Mouse (Mus musculus) stomach, embryonic 15.5 days (tissue): Measurements from ENCODE around the gene Ube2l3. TPM values are rescaled to one million over a fixed set of nuclear protein-coding genes. Genes with fewer than 3 reads are reported as not detected.

ENCODE experiments used
- ATAC-seq: fragments of 200-750 bp; cut with Nextera tagmentation; 2 replicates; pipeline ENCODE4 v1.8.0; 2017; ENCODE audit warnings: low read depth, moderate number of reproducible peaks, moderate TSS enrichment; ENCODE audit not compliant: insufficient read depth, low FRiP score
- H3K27ac ChIP-seq: fragments of 300-500 bp; sonication (generic); 2 replicates; pipeline ENCODE4 v1.5.1; 2015; ENCODE audit warnings: mild to moderate bottlenecking, inconsistent platforms
- H3K27me3 ChIP-seq: fragments of 300-500 bp; sonication (generic); replicated peaks from 2 replicates; pipeline ENCODE4 v1.6.1; 2015; ENCODE audit warnings: inconsistent platforms
- H3K36me3 ChIP-seq: fragments of 300-500 bp; sonication (generic); 2 replicates; pipeline ENCODE4 v1.6.1; 2015; ENCODE audit warnings: inconsistent platforms
- H3K4me1 ChIP-seq: fragments of 300-500 bp; sonication (generic); 2 replicates; pipeline ENCODE4 v1.6.1; 2015; ENCODE audit warnings: inconsistent platforms
- H3K4me2 ChIP-seq: fragments of 300-500 bp; sonication (generic); 2 replicates; pipeline ENCODE4 v1.6.1; 2015; ENCODE audit warnings: mild to moderate bottlenecking, inconsistent platforms
- H3K4me3 ChIP-seq: fragments of 300-500 bp; sonication (generic); replicated peaks from 2 replicates; pipeline ENCODE4 v1.5.1; 2015; ENCODE audit warnings: inconsistent platforms
- H3K9ac ChIP-seq: fragments of 300-500 bp; sonication (generic); 2 replicates; pipeline ENCODE4 v1.6.1; 2015; ENCODE audit warnings: inconsistent platforms
- H3K9me3 ChIP-seq: fragments of 300-500 bp; sonication (generic); 2 replicates; pipeline ENCODE4 v1.6.1; 2016; ENCODE audit warnings: inconsistent platforms
- WGBS: fragments of 180-500 bp; shearing (Covaris S2); methylation state at CpG from one replicate; pipeline ENCODE4 v1.1.7; 2015; 5-methylcytosine and 5-hydroxymethylcytosine counted together
- polyA plus RNA-seq: library from polyadenylated mRNA; unstranded; fragments of >200 nt; fragmentation: Nextera tagmentation; extraction: Ambion mirVana; gene quantifications from 2 replicates; pipeline ENCODE4 v1.2.1, GENCODE M21; 2015

The Ube2l3 gene
- polyA plus RNA-seq, 1 experiment from 2014 or later: 314 TPM

GRCm38 (mm10) chr16:17204990-17205389 is 2.5 kb upstream of the Ube2l3 start:
- H3K27ac ChIP-seq: no peak overlapping the region
- H3K9ac ChIP-seq: no peak overlapping the region
- no peak for ATAC-seq
- WGBS: 6% methylated on average over 6 of the region's 6 CpGs
- no peak overlapping the region for H3K4me3 ChIP-seq
- no peaks in the 10 kb centered on the region for H3K9me3 ChIP-seq
- no peak overlapping the region for H3K4me2 ChIP-seq
- peaks cover 6% of the 10 kb centered on the region; the same call in 1 of the 2 replicates for H3K27me3 ChIP-seq
- H3K4me1 ChIP-seq: peaks cover 22% of the 10 kb centered on the region
- H3K36me3 ChIP-seq: no peaks in the 10 kb centered on the region

- WGBS: 43% methylated on average over 2 of the region's 2 CpGs
- Histone ChIP-seq H3K36me3 (no peaks in the 10 kb centered on the region), H3K27me3 (no peaks in the 10 kb centered on the region), H3K9ac (no peak overlapping the region), H3K4me1 (0 out of 2 replicates have a peak, but pooled peaks cover 14% of the 10 kb centered on the region), H3K4me2 (no peak overlapping the region), H3K9me3 (no peaks in the 10 kb centered on the region), H3K27ac (peak overlapping the region; percentile 41; the same call in 1 of the 2 replicates), H3K4me3 (0 out of 2 replicates have a peak overlapping the region, but pooled peaks have one; percentile 99)
- peak; percentile 52 for ATAC-seq
These were observed 472 bp downstream of the Ube2l3 start for GRCm38 (mm10) chr16:17201977-17202376.

GRCm38 (mm10) chr16:17200953-17201707 is 1.3 kb downstream of the Ube2l3 start:
- Histone ChIP-seq H3K36me3 (no peaks in the 10 kb centered on the region), H3K9ac (peak overlapping the region; percentile 95), H3K27me3 (no peaks in the 10 kb centered on the region), H3K27ac (peak overlapping the region; percentile 79), H3K4me3 (peak overlapping the region; percentile 99), H3K4me1 (0 out of 2 replicates have a peak, but pooled peaks cover 14% of the 10 kb centered on the region), H3K4me2 (peak overlapping the region; percentile 65), H3K9me3 (no peaks in the 10 kb centered on the region)
- under 1% methylated on average over 72 of the region's 72 CpGs for WGBS
- ATAC-seq: peak; percentile 84

GRCm38 (mm10) chr16:17200121-17200952 is 2.1 kb downstream of the Ube2l3 start:
- WGBS: 3% methylated on average over 24 of the region's 24 CpGs
- Histone ChIP-seq H3K9me3 (no peaks in the 10 kb centered on the region), H3K27ac (peak overlapping the region; percentile 79), H3K36me3 (no peaks in the 10 kb centered on the region), H3K4me3 (peak overlapping the region; percentile 99), H3K4me1 (0 out of 2 replicates have a peak, but pooled peaks cover 14% of the 10 kb centered on the region), H3K9ac (peak overlapping the region; percentile 95), H3K27me3 (no peaks in the 10 kb centered on the region), H3K4me2 (peak overlapping the region; percentile 65)
- ATAC-seq: no peak

GRCm38 (mm10) chr16:17193823-17194222 is 8.6 kb downstream of the Ube2l3 start:
- no peaks in the 10 kb centered on the region for H3K27me3 ChIP-seq
- no peak overlapping the region for H3K27ac ChIP-seq
- no peaks in the 10 kb centered on the region for H3K4me1 ChIP-seq
- 93% methylated on average over 4 of the region's 4 CpGs for WGBS
- no peaks in the 10 kb centered on the region for H3K9me3 ChIP-seq
- no peak for ATAC-seq
- H3K9ac ChIP-seq: no peak overlapping the region
- H3K4me2 ChIP-seq: no peak overlapping the region
- no peaks in the 10 kb centered on the region for H3K36me3 ChIP-seq
- H3K4me3 ChIP-seq: no peak overlapping the region

GRCm38 (mm10) chr16:17185475-17185874 is 17.0 kb downstream of the Ube2l3 start:
- Histone ChIP-seq H3K4me2 (no peak overlapping the region), H3K9ac (no peak overlapping the region), H3K36me3 (peaks cover 6% of the 10 kb centered on the region; the same call in 1 of the 2 replicates), H3K4me3 (no peak overlapping the region), H3K27ac (no peak overlapping the region), H3K9me3 (no peaks in the 10 kb centered on the region), H3K27me3 (no peaks in the 10 kb centered on the region), H3K4me1 (no peaks in the 10 kb centered on the region)
- no peak for ATAC-seq

GRCm38 (mm10) chr16:17183003-17183402 is 19.4 kb downstream of the Ube2l3 start:
- Histone ChIP-seq H3K4me3 (no peak overlapping the region), H3K4me2 (no peak overlapping the region), H3K27me3 (no peaks in the 10 kb centered on the region), H3K9me3 (no peaks in the 10 kb centered on the region), H3K4me1 (no peaks in the 10 kb centered on the region), H3K27ac (no peak overlapping the region), H3K9ac (no peak overlapping the region), H3K36me3 (peaks cover 6% of the 10 kb centered on the region; the same call in 1 of the 2 replicates)
- no peak for ATAC-seq
- WGBS: 77% methylated on average over 3 of the region's 3 CpGs

GRCm38 (mm10) chr16:17182136-17182535 is 20.3 kb downstream of the Ube2l3 start:
- Histone ChIP-seq H3K9ac (no peak overlapping the region), H3K36me3 (peaks cover 6% of the 10 kb centered on the region; the same call in 1 of the 2 replicates), H3K27me3 (no peaks in the 10 kb centered on the region), H3K4me1 (no peaks in the 10 kb centered on the region), H3K4me3 (no peak overlapping the region), H3K27ac (no peak overlapping the region), H3K9me3 (no peaks in the 10 kb centered on the region), H3K4me2 (no peak overlapping the region)
- ATAC-seq: no peak
- WGBS: 84% methylated on average over 2 of the region's 2 CpGs

GRCm38 (mm10) chr16:17181382-17181781 is 21.1 kb downstream of the Ube2l3 start:
- Histone ChIP-seq H3K9ac (no peak overlapping the region), H3K36me3 (peaks cover 6% of the 10 kb centered on the region; the same call in 1 of the 2 replicates), H3K4me1 (no peaks in the 10 kb centered on the region), H3K9me3 (no peaks in the 10 kb centered on the region), H3K4me2 (no peak overlapping the region), H3K27ac (no peak overlapping the region), H3K4me3 (no peak overlapping the region), H3K27me3 (no peaks in the 10 kb centered on the region)
- no peak for ATAC-seq
- WGBS: 85% methylated on average over 4 of the region's 4 CpGs

GRCm38 (mm10) chr16:17179706-17180105 is 22.7 kb downstream of the Ube2l3 start:
- H3K27ac ChIP-seq: no peak overlapping the region
- 93% methylated on average over 3 of the region's 3 CpGs for WGBS
- no peak overlapping the region for H3K9ac ChIP-seq
- H3K4me3 ChIP-seq: no peak overlapping the region
- H3K9me3 ChIP-seq: no peaks in the 10 kb centered on the region
- no peaks in the 10 kb centered on the region for H3K27me3 ChIP-seq
- no peak for ATAC-seq
- peaks cover 8% of the 10 kb centered on the region for H3K36me3 ChIP-seq
- H3K4me1 ChIP-seq: no peaks in the 10 kb centered on the region
- H3K4me2 ChIP-seq: no peak overlapping the region

GRCm38 (mm10) chr16:17177623-17178170 is 24.8 kb downstream of the Ube2l3 start:
- Histone ChIP-seq H3K9ac (no peak overlapping the region), H3K4me2 (no peak overlapping the region), H3K4me1 (no peaks in the 10 kb centered on the region), H3K36me3 (peaks cover 13% of the 10 kb centered on the region), H3K27ac (no peak overlapping the region), H3K9me3 (no peaks in the 10 kb centered on the region), H3K4me3 (no peak overlapping the region), H3K27me3 (no peaks in the 10 kb centered on the region)
- WGBS: 91% methylated on average over 1 of the region's 1 CpGs
- ATAC-seq: no peak

- Histone ChIP-seq H3K36me3 (peaks cover 13% of the 10 kb centered on the region), H3K9me3 (no peaks in the 10 kb centered on the region), H3K4me2 (no peak overlapping the region), H3K27me3 (no peaks in the 10 kb centered on the region), H3K9ac (no peak overlapping the region), H3K4me1 (no peaks in the 10 kb centered on the region), H3K4me3 (no peak overlapping the region), H3K27ac (no peak overlapping the region)
- ATAC-seq: no peak
- WGBS: 78% methylated on average over 2 of the region's 2 CpGs
These were observed 26.7 kb downstream of the Ube2l3 start for GRCm38 (mm10) chr16:17175765-17176164.
